In genomic region chr10:6980236-6980635, GRCm38 (mm10) we compare ENCODE assay signal across 8 mouse cellular contexts.
DNase-seq lines count a peak whose midpoint lies in the region; ATAC-seq and TF ChIP-seq lines count a peak whose summit lies in the region.

No protein-coding gene starts in this region.

- H3K36me3 ChIP-seq in heart, embryonic 13.5 days: no peaks in the 10 kb centered on the region
- no peaks in the 10 kb centered on the region for H3K36me3 ChIP-seq in heart, adult 2 months (ENCODE audit: control insufficient read depth, insufficient read depth, low read length)
- H3K36me3 ChIP-seq in embryonic facial prominence, embryonic 14.5 days (ENCODE audit: control insufficient read depth, insufficient read depth, low read length): no peaks in the 10 kb centered on the region
- H3K36me3 ChIP-seq in liver, embryonic 12.5 days: no peaks in the 10 kb centered on the region
- no peaks in the 10 kb centered on the region for H3K36me3 ChIP-seq in kidney, adult 2 months (ENCODE audit: control insufficient read depth, insufficient read depth, low read length)

- no peaks in the 10 kb centered on the region for H3K4me1 ChIP-seq in heart, embryonic 13.5 days
- no peaks in the 10 kb centered on the region for H3K4me1 ChIP-seq in heart, adult 2 months (ENCODE audit: control insufficient read depth, insufficient read depth, low read length)
- H3K4me1 ChIP-seq in embryonic facial prominence, embryonic 14.5 days (ENCODE audit: control insufficient read depth, insufficient read depth, low read length): no peaks in the 10 kb centered on the region
- H3K4me1 ChIP-seq in liver, embryonic 12.5 days: no peaks in the 10 kb centered on the region
- H3K4me1 ChIP-seq in kidney, adult 2 months (ENCODE audit: control insufficient read depth, insufficient read depth, low read length): no peaks in the 10 kb centered on the region

- H3K79me2 ChIP-seq in heart, adult 2 months (replicated peaks; ENCODE audit: control insufficient read depth, insufficient read depth, low read length): no peaks in the 10 kb centered on the region

- TF ChIP-seq CTCF in heart, adult 2 months (IDR thresholded peaks at IDR 0.05): no peak
- no peak for TF ChIP-seq CTCF in kidney, adult 2 months (conservative IDR thresholded peaks at IDR 0.05; ENCODE audit: insufficient read depth, insufficient read length, low read depth, low read length)

- no peak for ATAC-seq in heart, embryonic 13.5 days (ENCODE audit: extremely low read depth, insufficient number of reproducible peaks, low FRiP score, low TSS enrichment)
- peak; percentile 67; the same call in 1 of the 2 replicates for ATAC-seq in embryonic facial prominence, embryonic 14.5 days (ENCODE audit: low read depth)
- ATAC-seq in liver, embryonic 12.5 days: no peak

- no peaks in the 10 kb centered on the region for H3K9me3 ChIP-seq in heart, embryonic 13.5 days
- no peaks in the 10 kb centered on the region for H3K9me3 ChIP-seq in embryonic facial prominence, embryonic 14.5 days (ENCODE audit: control insufficient read depth, low read length)
- H3K9me3 ChIP-seq in liver, embryonic 12.5 days (replicated peaks): no peaks in the 10 kb centered on the region

- intact Hi-C loops in heart, adult 2 months (cut with DNase I): no loop called here

- H3K27me3 ChIP-seq in heart, embryonic 13.5 days (replicated peaks): no peaks in the 10 kb centered on the region
- no peaks in the 10 kb centered on the region for H3K27me3 ChIP-seq in heart, adult 2 months (ENCODE audit: control insufficient read depth, insufficient read depth, low read length)
- no peaks in the 10 kb centered on the region for H3K27me3 ChIP-seq in embryonic facial prominence, embryonic 14.5 days (replicated peaks; ENCODE audit: control insufficient read depth, insufficient read depth, low read length)
- no peaks in the 10 kb centered on the region for H3K27me3 ChIP-seq in liver, embryonic 12.5 days (replicated peaks)
- no peaks in the 10 kb centered on the region for H3K27me3 ChIP-seq in kidney, adult 2 months (replicated peaks; ENCODE audit: control insufficient read depth, insufficient read depth, low read length)

- peak overlapping the region; percentile 29 for H3K4me3 ChIP-seq in heart, embryonic 13.5 days
- H3K4me3 ChIP-seq in heart, adult 2 months: no peak overlapping the region
- peak overlapping the region; percentile 25 for H3K4me3 ChIP-seq in embryonic facial prominence, embryonic 14.5 days (ENCODE audit: low read depth, low read length)
- no peak overlapping the region for H3K4me3 ChIP-seq in liver, embryonic 12.5 days
- no peak overlapping the region for H3K4me3 ChIP-seq in kidney, adult 2 months (ENCODE audit: insufficient read depth, low read depth, low read length)

- WGBS in heart, embryonic 13.5 days: 22% methylated on average over 6 of the region's 6 CpGs
- WGBS in heart, adult 2 months: 22% methylated on average over 6 of the region's 6 CpGs
- 13% methylated on average over 6 of the region's 6 CpGs for WGBS in embryonic facial prominence, embryonic 14.5 days
- WGBS in liver, embryonic 12.5 days (ENCODE audit: insufficient replicate concordance): 22% methylated on average over 6 of the region's 6 CpGs
- WGBS in kidney, adult 2 months: 26% methylated on average over 6 of the region's 6 CpGs

- no peak for TF ChIP-seq POLR2A in heart, adult 2 months (IDR thresholded peaks at IDR 0.05; ENCODE audit: insufficient read depth, low read depth, low read length)
- TF ChIP-seq POLR2A in kidney, adult 2 months (IDR thresholded peaks at IDR 0.05; ENCODE audit: low read depth, low read length): no peak

- TF ChIP-seq EP300 in heart, adult 2 months (IDR thresholded peaks at IDR 0.05; ENCODE audit: insufficient read depth, low read depth, low read length): no peak

- DNase-seq in heart, adult 2 months: no peak
- DNase-seq in 416B (ENCODE audit: low read depth): peak; percentile 52
- DNase-seq in embryonic facial prominence, embryonic 14.5 days (ENCODE audit: low spot score): no peak
- DNase-seq in thymus, postnatal 0 days (ENCODE audit: low spot score): peak; percentile 57
- DNase-seq in urinary bladder, postnatal 25 days (ENCODE audit: low spot score): no peak
- DNase-seq in kidney, adult 2 months: no peak

- no peak overlapping the region for H3K27ac ChIP-seq in heart, embryonic 13.5 days (replicated peaks)
- H3K27ac ChIP-seq in heart, adult 2 months: no peak overlapping the region
- no peak overlapping the region; the same call in 1 of the 2 replicates for H3K27ac ChIP-seq in embryonic facial prominence, embryonic 14.5 days (replicated peaks; ENCODE audit: low read depth, low read length)
- H3K27ac ChIP-seq in liver, embryonic 12.5 days: no peak overlapping the region
- H3K27ac ChIP-seq in kidney, adult 2 months (ENCODE audit: insufficient read depth, low read depth, low read length): no peak overlapping the region

- 0 out of 2 replicates have a peak overlapping the region, but pooled peaks have one; percentile 50 for H3K9ac ChIP-seq in heart, embryonic 13.5 days
- H3K9ac ChIP-seq in heart, adult 2 months (ENCODE audit: low read depth, low read length): no peak overlapping the region
- H3K9ac ChIP-seq in embryonic facial prominence, embryonic 14.5 days (ENCODE audit: low read depth, low read length): peak overlapping the region; percentile 41; the same call in 1 of the 2 replicates
- no peak overlapping the region for H3K9ac ChIP-seq in liver, embryonic 12.5 days

- H3K4me2 ChIP-seq in heart, embryonic 13.5 days: peak overlapping the region; percentile 56
- peak overlapping the region; percentile 45 for H3K4me2 ChIP-seq in embryonic facial prominence, embryonic 14.5 days (ENCODE audit: low read depth, low read length)
- H3K4me2 ChIP-seq in liver, embryonic 12.5 days: peak overlapping the region; percentile 22

Comparison
In these comparisons a context has a peak if more than half of its experiments do, and no peak if none do; other contexts are left out.
1. H3K4me3 ChIP-seq: peak in heart, embryonic 13.5 days (single experiment) and embryonic facial prominence, embryonic 14.5 days (single experiment); none in heart, adult 2 months (single experiment), liver, embryonic 12.5 days (single experiment) and kidney, adult 2 months (single experiment).
2. H3K9ac ChIP-seq: peak in heart, embryonic 13.5 days (single experiment) and embryonic facial prominence, embryonic 14.5 days (single experiment); none in heart, adult 2 months (single experiment) and liver, embryonic 12.5 days (single experiment).
3. DNase-seq: peak in 416B (single experiment) and thymus, postnatal 0 days (single experiment); none in heart, adult 2 months (0 of 2), embryonic facial prominence, embryonic 14.5 days (single experiment), urinary bladder, postnatal 25 days (single experiment) and kidney, adult 2 months (single experiment).
4. Peak in every context shown above with its lines, with median percentiles within 50 percentile points of each other: H3K4me2 ChIP-seq.